ENCODE assay signal across 19 mouse cellular contexts in the genomic region with DNA sequence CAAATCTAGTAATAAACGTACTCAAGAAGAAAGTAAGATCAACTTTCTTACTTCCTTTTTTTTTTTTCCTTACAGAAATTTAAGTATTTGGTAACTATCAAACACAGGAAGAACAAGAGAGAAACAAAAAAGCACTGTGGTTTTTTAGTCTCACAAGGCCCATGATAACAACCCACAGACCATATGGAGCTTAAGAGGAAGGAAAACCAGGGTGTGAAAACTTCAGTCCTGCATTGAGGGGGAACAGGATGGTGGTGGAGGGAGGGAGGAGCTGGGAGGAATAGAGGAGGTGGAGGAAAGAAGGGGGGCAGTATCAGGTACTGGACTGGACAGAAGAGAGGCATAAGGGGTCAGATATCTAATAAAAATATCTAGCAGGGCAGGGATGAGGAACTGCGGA.
DNase-seq lines count a peak whose midpoint lies in the region; ATAC-seq and TF ChIP-seq lines count a peak whose summit lies in the region.
"Had no signal": no experiment of that assay in that cellular context is flagged by ENCODE, and none has a peak within 500 bp of the region (broad histone marks: within the 10 kb centered on the region; RNA-seq: fewer than 3 reads in every experiment).

No protein-coding gene starts in this region.

- peak; percentile 99 for ATAC-seq in frontal cortex, adult (ENCODE audit: low TSS enrichment)
- ATAC-seq in liver, embryonic 13.5 days (ENCODE audit: low read depth) = peak; percentile 39; the same call in 1 of the 2 replicates
- ATAC-seq in liver, postnatal 0 days = no peak
- no peak for ATAC-seq in heart, embryonic 11.5 days (replicated peaks; ENCODE audit: insufficient number of reproducible peaks, low FRiP score, low TSS enrichment)
- ATAC-seq: Patski had no signal

- TF ChIP-seq EP300 in liver, postnatal 0 days (IDR thresholded peaks at IDR 0.05; ENCODE audit: low read depth) = no peak

- no peaks in the 10 kb centered on the region for H3K36me3 ChIP-seq in liver, embryonic 13.5 days
- H3K36me3 ChIP-seq in liver, postnatal 0 days (replicated peaks; ENCODE audit: insufficient read depth, low read length) = no peaks in the 10 kb centered on the region
- no peaks in the 10 kb centered on the region for H3K36me3 ChIP-seq in macrophage (ENCODE audit: inconsistent target)
- H3K36me3 ChIP-seq in embryonic facial prominence, embryonic 10.5 days (replicated peaks) = no peaks in the 10 kb centered on the region
- H3K36me3 ChIP-seq in heart, embryonic 11.5 days (ENCODE audit: control insufficient read depth, insufficient read depth, low read length) = no peaks in the 10 kb centered on the region
- H3K36me3 ChIP-seq: forebrain, embryonic 12.5 days; hindbrain, embryonic 13.5 days; limb, embryonic 13.5 days had no signal

- H3K4me2 ChIP-seq in liver, embryonic 13.5 days = no peak overlapping the region
- H3K4me2 ChIP-seq in liver, postnatal 0 days (ENCODE audit: low read depth, low read length) = no peak overlapping the region
- H3K4me2 ChIP-seq in heart, embryonic 11.5 days = no peak overlapping the region
- H3K4me2 ChIP-seq: forebrain, embryonic 12.5 days; hindbrain, embryonic 13.5 days; limb, embryonic 13.5 days; lung, embryonic 14.5 days had no signal

- H3K9me3 ChIP-seq in liver, embryonic 13.5 days (replicated peaks) = no peaks in the 10 kb centered on the region
- no peaks in the 10 kb centered on the region for H3K9me3 ChIP-seq in liver, postnatal 0 days (ENCODE audit: low read length)
- no peaks in the 10 kb centered on the region for H3K9me3 ChIP-seq in embryonic facial prominence, embryonic 10.5 days
- H3K9me3 ChIP-seq in heart, embryonic 11.5 days (replicated peaks; ENCODE audit: control insufficient read depth, low read length) = no peaks in the 10 kb centered on the region
- H3K9me3 ChIP-seq: forebrain, embryonic 12.5 days; hindbrain, embryonic 13.5 days; limb, embryonic 13.5 days had no signal

- WGBS in liver, embryonic 13.5 days (ENCODE audit: insufficient replicate concordance) = 18% methylated on average over 2 of the region's 2 CpGs
- 33% methylated on average over 2 of the region's 2 CpGs for WGBS in liver, postnatal 0 days (ENCODE audit: insufficient replicate concordance)
- WGBS in macrophage (ENCODE audit: missing documents) = 0% methylated on average over 2 of the region's 2 CpGs
- 87% methylated on average over 2 of the region's 2 CpGs for WGBS in embryonic facial prominence, embryonic 10.5 days
- WGBS in heart, embryonic 11.5 days (ENCODE audit: insufficient replicate concordance) = 71% methylated on average over 2 of the region's 2 CpGs

- no peaks in the 10 kb centered on the region for H3K4me1 ChIP-seq in liver, embryonic 13.5 days (replicated peaks)
- no peaks in the 10 kb centered on the region for H3K4me1 ChIP-seq in liver, postnatal 0 days (ENCODE audit: insufficient read depth)
- H3K4me1 ChIP-seq in embryonic facial prominence, embryonic 10.5 days = no peaks in the 10 kb centered on the region
- no peaks in the 10 kb centered on the region for H3K4me1 ChIP-seq in heart, embryonic 11.5 days (ENCODE audit: control insufficient read depth, insufficient read depth, low read length)
- H3K4me1 ChIP-seq: forebrain, embryonic 12.5 days had no signal

- DNase-seq in frontal cortex, postnatal 25 days (ENCODE audit: low spot score in 2 of 2) = no peak
- no peak for DNase-seq in liver, embryonic 13.5 days
- DNase-seq in liver, postnatal 0 days = no peak
- no peak for DNase-seq in embryonic facial prominence, embryonic 10.5 days (ENCODE audit: low spot score)
- DNase-seq in gastrocnemius, postnatal 14 days = no peak
- DNase-seq: adrenal gland, postnatal 25 days; cerebellum, adult 9-11 months; heart, adult 2 months; lung, embryonic 14.5 days; thymus, postnatal 14 days had no signal

- no peak overlapping the region for H3K27ac ChIP-seq in liver, embryonic 13.5 days
- H3K27ac ChIP-seq in liver, postnatal 0 days (ENCODE audit: low read depth) = no peak overlapping the region
- H3K27ac ChIP-seq in macrophage = peak overlapping the region; percentile 69
- no peak overlapping the region for H3K27ac ChIP-seq in embryonic facial prominence, embryonic 10.5 days (replicated peaks)
- no peak overlapping the region for H3K27ac ChIP-seq in heart, embryonic 11.5 days (ENCODE audit: low read depth, low read length)
- H3K27ac ChIP-seq: forebrain, embryonic 12.5 days; heart, adult 2 months; hindbrain, embryonic 13.5 days; left cerebral cortex, adult 2 months; limb, embryonic 13.5 days; stomach, postnatal 0 days had no signal

- no peaks in the 10 kb centered on the region for H3K27me3 ChIP-seq in liver, embryonic 13.5 days
- no peaks in the 10 kb centered on the region for H3K27me3 ChIP-seq in liver, postnatal 0 days (ENCODE audit: insufficient read depth, low read length)
- no peaks in the 10 kb centered on the region for H3K27me3 ChIP-seq in embryonic facial prominence, embryonic 10.5 days (replicated peaks; ENCODE audit: low read depth, poor library complexity, severe bottlenecking)
- H3K27me3 ChIP-seq in heart, embryonic 11.5 days (ENCODE audit: control insufficient read depth, insufficient read depth, low read length) = no peaks in the 10 kb centered on the region
- H3K27me3 ChIP-seq: forebrain, embryonic 12.5 days; hindbrain, embryonic 13.5 days; limb, embryonic 13.5 days; Patski had no signal

- H3K4me3 ChIP-seq in liver, embryonic 13.5 days (replicated peaks) = no peak overlapping the region
- H3K4me3 ChIP-seq in liver, postnatal 0 days (ENCODE audit: low read depth, low read length) = no peak overlapping the region
- H3K4me3 ChIP-seq in macrophage (ENCODE audit: inconsistent target) = no peak overlapping the region
- no peak overlapping the region for H3K4me3 ChIP-seq in embryonic facial prominence, embryonic 10.5 days
- no peak overlapping the region for H3K4me3 ChIP-seq in heart, embryonic 11.5 days (ENCODE audit: low read depth, low read length)
- H3K4me3 ChIP-seq: forebrain, embryonic 12.5 days; heart, adult 2 months; hindbrain, embryonic 13.5 days; left cerebral cortex, adult 2 months; limb, embryonic 13.5 days had no signal

- no peaks in the 10 kb centered on the region for H3K79me2 ChIP-seq in macrophage (ENCODE audit: inconsistent target)

- intact Hi-C loops in gastrocnemius, postnatal 14 days (cut with DNase I; ENCODE audit: low total_unique reads) = no loop called here

- H3K9ac ChIP-seq in liver, embryonic 13.5 days = no peak overlapping the region
- no peak overlapping the region for H3K9ac ChIP-seq in liver, postnatal 0 days (replicated peaks)
- H3K9ac ChIP-seq in heart, embryonic 11.5 days (ENCODE audit: low read depth, low read length) = no peak overlapping the region
- H3K9ac ChIP-seq: forebrain, embryonic 12.5 days; hindbrain, embryonic 13.5 days; limb, embryonic 13.5 days; lung, embryonic 14.5 days had no signal

- TF ChIP-seq CTCF in liver, postnatal 0 days (IDR thresholded peaks at IDR 0.05; ENCODE audit: low read depth) = no peak

Comparison
In these comparisons a context has a peak if more than half of its experiments do, and no peak if none do; other contexts are left out.
1. ATAC-seq: peak in frontal cortex, adult (single experiment) and liver, embryonic 13.5 days (single experiment); none in liver, postnatal 0 days (single experiment) and heart, embryonic 11.5 days (single experiment).